Mouse (Mus musculus): ENCODE data around the gene Adcy9. TPM values are rescaled to one million over a fixed set of nuclear protein-coding genes. Genes with fewer than 3 reads are reported as not detected.
"Not testable (repeated sequence)": the region's sequence is repeated elsewhere in the genome, so short reads cannot be mapped to it uniquely, and the experiment has no call there.

Adcy9 gene
- polyA plus RNA-seq, 1 experiment from 2014 or later, result 1.3 TPM

DNA sequence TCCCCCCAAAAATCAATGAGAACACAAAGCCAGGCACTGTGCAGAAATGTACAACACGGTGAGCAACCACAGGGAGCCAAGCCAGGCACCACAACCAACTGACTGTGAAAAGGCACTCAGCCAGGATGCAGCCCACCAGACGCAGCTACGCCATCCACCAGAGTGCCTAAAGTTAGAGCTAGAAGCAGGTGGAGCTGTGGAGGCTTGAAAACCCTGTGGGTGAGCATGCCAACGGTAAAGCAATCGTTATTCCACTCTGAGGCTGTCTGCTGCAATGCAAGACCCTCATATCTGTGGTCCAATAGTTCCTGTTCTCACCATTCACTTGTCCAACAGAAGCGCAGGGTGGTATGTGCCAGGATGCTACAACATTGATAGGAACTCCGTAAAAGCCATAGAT lies 77.7 kb downstream of the Adcy9 start:
- no peaks in the 10 kb centered on the region for H3K36me3 ChIP-seq (ENCODE audit: control insufficient read depth, insufficient read depth, low read length)
- ATAC-seq (ENCODE audit: low FRiP score), result no peak
- H3K27me3 ChIP-seq (ENCODE audit: control insufficient read depth, insufficient read depth, low read length), result no peaks in the 10 kb centered on the region
- no peaks in the 10 kb centered on the region for H3K4me1 ChIP-seq (ENCODE audit: control insufficient read depth, insufficient read depth, low read length)
- H3K27ac ChIP-seq (ENCODE audit: low read depth, low read length), result no peak overlapping the region
- no peak overlapping the region for H3K4me2 ChIP-seq
- WGBS, result 94% methylated on average over 7 of the region's 7 CpGs
- no peaks in the 10 kb centered on the region for H3K9me3 ChIP-seq (ENCODE audit: control insufficient read depth, low read length)
- H3K9ac ChIP-seq (ENCODE audit: low read length), result no peak overlapping the region
- no peak for DNase-seq (ENCODE audit: low spot score, missing footprints)
- no peak overlapping the region for H3K4me3 ChIP-seq (ENCODE audit: low read depth, low read length)

DNA sequence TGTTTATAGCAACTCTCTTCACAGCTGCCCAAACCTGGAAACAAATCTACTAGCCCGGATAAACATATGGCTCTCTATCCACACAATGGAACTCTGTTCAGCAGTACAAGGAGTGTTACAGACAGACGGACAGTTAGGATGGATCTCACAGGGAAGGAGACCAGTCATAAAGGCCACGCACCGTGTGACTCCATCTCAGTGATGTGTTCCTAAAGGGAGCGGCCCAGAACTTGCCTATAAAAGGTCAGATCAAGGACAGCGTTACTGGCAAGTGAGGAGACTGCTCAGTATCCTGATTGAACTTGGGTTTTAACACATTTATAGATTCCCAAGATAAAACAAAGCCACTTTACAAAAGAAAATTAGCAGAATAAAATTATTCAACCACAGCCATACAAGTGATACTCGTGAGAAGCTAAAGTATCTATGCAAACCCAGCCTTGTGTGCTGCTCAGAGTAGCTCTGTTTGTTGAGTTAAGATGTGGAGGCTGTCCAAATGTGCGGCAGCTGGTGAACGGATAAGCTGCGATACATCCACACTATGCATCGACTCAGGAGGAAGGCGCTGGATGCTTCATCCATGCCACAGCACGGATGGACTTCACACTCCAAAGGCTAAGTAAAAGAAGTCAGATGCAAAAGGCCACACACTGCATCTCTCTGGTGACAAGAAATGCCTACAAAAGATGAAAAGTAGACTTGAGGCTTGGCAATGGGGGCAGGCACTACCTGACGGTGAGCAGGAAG lies 78.8 kb downstream of the Adcy9 start:
- no peaks in the 10 kb centered on the region for H3K9me3 ChIP-seq (ENCODE audit: control insufficient read depth, low read length)
- H3K27ac ChIP-seq (ENCODE audit: low read depth, low read length), result no peak overlapping the region
- H3K9ac ChIP-seq (ENCODE audit: low read length), result no peak overlapping the region
- no peaks in the 10 kb centered on the region for H3K27me3 ChIP-seq (ENCODE audit: control insufficient read depth, insufficient read depth, low read length)
- H3K4me1 ChIP-seq (ENCODE audit: control insufficient read depth, insufficient read depth, low read length), result no peaks in the 10 kb centered on the region
- no peaks in the 10 kb centered on the region for H3K36me3 ChIP-seq (ENCODE audit: control insufficient read depth, insufficient read depth, low read length)
- no peak for ATAC-seq (ENCODE audit: low FRiP score)
- no peak for DNase-seq (ENCODE audit: low spot score, missing footprints)
- 88% methylated on average over 14 of the region's 14 CpGs for WGBS
- no peak overlapping the region for H3K4me3 ChIP-seq (ENCODE audit: low read depth, low read length)
- no peak overlapping the region for H3K4me2 ChIP-seq

DNA sequence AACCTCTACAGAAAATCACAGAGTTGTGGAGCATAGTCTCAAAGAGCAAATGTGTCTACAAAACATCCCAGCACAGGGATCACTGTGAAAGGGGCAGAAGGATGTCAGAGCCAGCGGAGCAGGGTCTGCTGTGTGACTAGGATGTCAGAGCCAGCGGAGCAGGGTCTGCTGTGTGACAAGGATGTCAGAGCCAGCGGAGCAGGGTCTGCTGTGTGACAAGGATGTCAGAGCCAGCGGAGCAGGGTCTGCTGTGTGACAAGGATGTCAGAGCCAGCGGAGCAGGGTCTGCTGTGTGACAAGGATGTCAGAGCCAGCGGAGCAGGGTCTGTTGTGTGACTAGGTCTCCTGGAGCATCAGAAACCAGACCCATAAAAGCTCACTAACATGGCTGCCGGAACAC lies 81.1 kb downstream of the Adcy9 start:
- ATAC-seq (ENCODE audit: low FRiP score); H3K4me1 ChIP-seq (ENCODE audit: control insufficient read depth, insufficient read depth, low read length); H3K4me2 ChIP-seq; DNase-seq (ENCODE audit: low spot score, missing footprints); H3K27me3 ChIP-seq (ENCODE audit: control insufficient read depth, insufficient read depth, low read length); H3K9me3 ChIP-seq (ENCODE audit: control insufficient read depth, low read length); H3K27ac ChIP-seq (ENCODE audit: low read depth, low read length); H3K9ac ChIP-seq (ENCODE audit: low read length); H3K36me3 ChIP-seq (ENCODE audit: control insufficient read depth, insufficient read depth, low read length); H3K4me3 ChIP-seq (ENCODE audit: low read depth, low read length): not testable (repeated sequence)
- 86% methylated on average over 6 of the region's 7 CpGs for WGBS

DNA sequence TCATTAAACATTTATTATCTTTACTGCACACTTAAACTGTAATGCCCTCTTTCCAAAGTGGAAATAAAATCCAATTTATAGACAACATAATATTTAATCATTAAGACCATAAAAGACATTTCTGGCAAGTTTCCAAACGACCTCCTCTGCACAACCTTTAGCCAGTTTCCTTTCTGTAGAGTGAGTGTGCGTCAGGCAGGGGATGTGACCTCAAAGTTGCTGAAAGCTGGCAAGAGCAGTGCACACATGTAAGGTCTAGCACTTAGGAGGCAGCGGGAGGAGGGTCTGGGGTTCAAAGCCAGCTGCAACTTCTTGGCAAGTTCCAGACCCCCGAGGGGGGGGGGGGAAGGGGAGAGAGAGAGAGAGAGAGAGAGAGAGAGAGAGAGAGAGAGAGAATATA lies 83.0 kb downstream of the Adcy9 start:
- ATAC-seq (ENCODE audit: low FRiP score) (no peak), DNase-seq (ENCODE audit: low spot score, missing footprints) (no peak)
- no peaks in the 10 kb centered on the region for H3K27me3 ChIP-seq (ENCODE audit: control insufficient read depth, insufficient read depth, low read length)
- H3K9me3 ChIP-seq (ENCODE audit: control insufficient read depth, low read length), result no peaks in the 10 kb centered on the region
- no peak overlapping the region for H3K4me3 ChIP-seq (ENCODE audit: low read depth, low read length)
- no peak overlapping the region for H3K4me2 ChIP-seq
- WGBS, result 81% methylated on average over 4 of the region's 4 CpGs
- H3K4me1 ChIP-seq (ENCODE audit: control insufficient read depth, insufficient read depth, low read length), result no peaks in the 10 kb centered on the region
- no peak overlapping the region for H3K27ac ChIP-seq (ENCODE audit: low read depth, low read length)
- no peaks in the 10 kb centered on the region for H3K36me3 ChIP-seq (ENCODE audit: control insufficient read depth, insufficient read depth, low read length)
- H3K9ac ChIP-seq (ENCODE audit: low read length), result no peak overlapping the region

DNA sequence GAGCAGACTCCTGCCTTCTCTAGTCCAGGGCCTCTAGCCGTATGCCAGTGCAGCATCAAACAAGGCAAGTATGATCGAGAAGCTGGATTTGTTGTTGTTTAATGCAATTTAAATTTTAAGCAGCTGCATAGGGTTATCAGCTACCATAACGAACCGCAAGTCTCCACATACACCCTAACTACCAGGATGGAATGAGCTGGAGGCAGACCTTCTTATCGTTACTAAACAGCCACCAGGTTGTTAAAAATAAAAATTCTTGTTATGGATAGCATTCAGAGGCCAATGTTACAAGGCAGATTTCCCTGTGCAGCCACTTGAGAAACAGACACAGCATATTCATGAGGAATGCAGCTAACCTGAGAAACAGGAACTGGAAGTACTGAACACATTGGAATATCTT lies 86.5 kb downstream of the Adcy9 start:
- ATAC-seq (ENCODE audit: low FRiP score), result no peak
- Histone ChIP-seq H3K4me1 (ENCODE audit: control insufficient read depth, insufficient read depth, low read length) (no peaks in the 10 kb centered on the region), H3K9ac (ENCODE audit: low read length) (no peak overlapping the region), H3K9me3 (ENCODE audit: control insufficient read depth, low read length) (no peaks in the 10 kb centered on the region), H3K4me3 (ENCODE audit: low read depth, low read length) (no peak overlapping the region), H3K4me2 (no peak overlapping the region), H3K27ac (ENCODE audit: low read depth, low read length) (no peak overlapping the region), H3K27me3 (ENCODE audit: control insufficient read depth, insufficient read depth, low read length) (no peaks in the 10 kb centered on the region), H3K36me3 (ENCODE audit: control insufficient read depth, insufficient read depth, low read length) (no peaks in the 10 kb centered on the region)
- WGBS, result 88% methylated on average over 5 of the region's 5 CpGs
- no peak for DNase-seq (ENCODE audit: low spot score, missing footprints)

DNA sequence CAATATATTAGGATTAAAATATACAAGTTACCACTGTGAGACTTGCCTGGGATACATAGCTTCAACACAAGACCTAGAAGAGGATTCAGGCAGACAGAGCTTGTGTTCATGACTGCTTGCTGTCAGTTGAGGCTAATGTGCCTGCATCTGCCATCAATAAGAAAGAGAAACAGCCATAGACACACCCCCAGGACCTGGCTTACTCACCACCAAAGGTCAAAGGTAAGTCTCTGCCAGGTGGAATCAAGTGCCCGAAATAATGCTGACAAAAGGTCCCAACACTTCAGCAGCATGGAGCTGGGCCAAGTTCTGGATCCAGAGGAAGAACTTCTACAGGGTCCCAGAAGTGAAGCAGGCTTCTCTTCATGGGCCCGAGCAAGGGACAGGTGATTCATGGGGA lies 86.9 kb downstream of the Adcy9 start:
- Histone ChIP-seq H3K36me3 (ENCODE audit: control insufficient read depth, insufficient read depth, low read length) (no peaks in the 10 kb centered on the region), H3K27me3 (ENCODE audit: control insufficient read depth, insufficient read depth, low read length) (no peaks in the 10 kb centered on the region), H3K4me2 (no peak overlapping the region), H3K4me3 (ENCODE audit: low read depth, low read length) (no peak overlapping the region), H3K4me1 (ENCODE audit: control insufficient read depth, insufficient read depth, low read length) (no peaks in the 10 kb centered on the region), H3K9ac (ENCODE audit: low read length) (no peak overlapping the region), H3K9me3 (ENCODE audit: control insufficient read depth, low read length) (no peaks in the 10 kb centered on the region), H3K27ac (ENCODE audit: low read depth, low read length) (no peak overlapping the region)
- 81% methylated on average over 2 of the region's 2 CpGs for WGBS
- ATAC-seq (ENCODE audit: low FRiP score) (no peak), DNase-seq (ENCODE audit: low spot score, missing footprints) (no peak)

DNA sequence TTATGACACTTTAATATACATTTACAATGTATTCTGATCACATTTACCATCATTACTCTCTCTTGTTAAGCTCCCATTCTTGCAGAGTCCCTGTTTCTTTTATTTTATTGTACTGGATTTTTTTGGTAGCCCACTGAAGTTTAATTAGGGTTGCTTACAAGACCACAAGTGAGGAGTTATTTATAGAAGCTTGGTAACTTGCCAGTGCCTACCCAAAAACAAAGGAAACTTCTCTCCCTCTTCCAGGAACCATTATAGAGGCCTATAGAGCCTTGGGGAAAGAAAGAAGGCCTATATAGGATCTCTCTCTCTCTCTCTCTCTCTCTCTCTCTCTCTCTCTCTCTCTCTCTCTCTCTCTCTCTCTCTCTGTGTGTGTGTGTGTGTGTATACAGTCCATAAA lies 93.2 kb downstream of the Adcy9 start:
- no peak overlapping the region for H3K4me3 ChIP-seq (ENCODE audit: low read depth, low read length)
- H3K36me3 ChIP-seq (ENCODE audit: control insufficient read depth, insufficient read depth, low read length), result no peaks in the 10 kb centered on the region
- no peak overlapping the region for H3K4me2 ChIP-seq
- no peaks in the 10 kb centered on the region for H3K27me3 ChIP-seq (ENCODE audit: control insufficient read depth, insufficient read depth, low read length)
- ATAC-seq (ENCODE audit: low FRiP score) (no peak), DNase-seq (ENCODE audit: low spot score, missing footprints) (no peak)
- no peak overlapping the region for H3K9ac ChIP-seq (ENCODE audit: low read length)
- no peak overlapping the region for H3K27ac ChIP-seq (ENCODE audit: low read depth, low read length)
- H3K4me1 ChIP-seq (ENCODE audit: control insufficient read depth, insufficient read depth, low read length), result no peaks in the 10 kb centered on the region
- no peaks in the 10 kb centered on the region for H3K9me3 ChIP-seq (ENCODE audit: control insufficient read depth, low read length)

DNA sequence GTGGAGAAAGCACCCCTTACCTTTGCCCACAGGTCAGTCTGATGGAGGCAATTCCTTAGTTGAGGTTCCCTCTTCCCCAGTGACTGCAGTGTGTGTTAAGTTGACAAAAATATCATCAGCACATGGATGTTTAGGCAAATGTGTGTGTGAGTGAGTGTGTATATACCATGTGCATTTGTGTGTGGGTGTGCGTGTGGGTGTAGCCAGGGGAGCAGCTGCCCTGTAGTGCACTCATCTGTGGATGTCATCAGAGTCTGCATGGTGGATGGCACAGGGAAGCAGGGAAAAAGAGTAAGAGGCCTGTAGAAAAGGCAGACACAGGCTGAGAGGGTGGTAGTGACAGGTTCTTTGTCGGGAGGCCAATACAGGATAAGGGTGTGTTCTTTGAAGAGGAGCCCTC lies 94.5 kb downstream of the Adcy9 start:
- 82% methylated on average over 2 of the region's 2 CpGs for WGBS
- no peak overlapping the region for H3K9ac ChIP-seq (ENCODE audit: low read length)
- no peaks in the 10 kb centered on the region for H3K9me3 ChIP-seq (ENCODE audit: control insufficient read depth, low read length)
- no peak overlapping the region for H3K27ac ChIP-seq (ENCODE audit: low read depth, low read length)
- no peak overlapping the region for H3K4me2 ChIP-seq
- ATAC-seq (ENCODE audit: low FRiP score) (no peak), DNase-seq (ENCODE audit: low spot score, missing footprints) (no peak)
- no peaks in the 10 kb centered on the region for H3K27me3 ChIP-seq (ENCODE audit: control insufficient read depth, insufficient read depth, low read length)
- no peaks in the 10 kb centered on the region for H3K36me3 ChIP-seq (ENCODE audit: control insufficient read depth, insufficient read depth, low read length)
- no peak overlapping the region for H3K4me3 ChIP-seq (ENCODE audit: low read depth, low read length)
- no peaks in the 10 kb centered on the region for H3K4me1 ChIP-seq (ENCODE audit: control insufficient read depth, insufficient read depth, low read length)

DNA sequence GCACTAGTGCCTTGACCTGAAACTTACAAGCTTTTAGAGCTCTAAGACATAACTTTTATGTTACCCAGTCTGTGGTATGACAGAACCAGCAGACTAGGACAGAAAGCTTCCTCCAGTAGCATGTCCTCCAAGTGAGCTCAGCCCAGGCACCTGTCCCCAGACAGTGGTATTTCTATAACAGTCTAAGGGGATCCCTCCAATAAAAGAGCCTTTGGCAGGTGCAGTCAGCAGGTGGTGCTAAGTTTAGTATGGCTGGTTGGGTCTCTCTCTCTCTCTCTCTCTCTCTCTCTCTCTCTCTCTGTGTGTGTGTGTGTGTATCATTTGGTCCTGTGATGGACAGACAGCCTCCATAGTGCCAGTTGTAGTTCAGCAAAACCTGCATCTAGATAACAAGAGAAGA lies 95.3 kb downstream of the Adcy9 start:
- Histone ChIP-seq H3K4me2 (no peak overlapping the region), H3K4me1 (ENCODE audit: control insufficient read depth, insufficient read depth, low read length) (no peaks in the 10 kb centered on the region), H3K9me3 (ENCODE audit: control insufficient read depth, low read length) (no peaks in the 10 kb centered on the region), H3K36me3 (ENCODE audit: control insufficient read depth, insufficient read depth, low read length) (no peaks in the 10 kb centered on the region), H3K27me3 (ENCODE audit: control insufficient read depth, insufficient read depth, low read length) (no peaks in the 10 kb centered on the region), H3K27ac (ENCODE audit: low read depth, low read length) (no peak overlapping the region), H3K4me3 (ENCODE audit: low read depth, low read length) (no peak overlapping the region), H3K9ac (ENCODE audit: low read length) (no peak overlapping the region)
- ATAC-seq (ENCODE audit: low FRiP score) (no peak), DNase-seq (ENCODE audit: low spot score, missing footprints) (no peak)
